Mouse (Mus musculus) erythroblast, embryonic 14.5 days (primary cell): Measurements from ENCODE around the gene Rrp1. TPM values are rescaled to one million over a fixed set of nuclear protein-coding genes. Genes with fewer than 3 reads are reported as not detected.

Experiments used
- H3K27me3 ChIP-seq: 2 replicates; pipeline ENCODE4 v1.6.1; 2012; ENCODE audit warnings: inconsistent platforms; ENCODE audit not compliant: control insufficient read depth
- H3K36me3 ChIP-seq: 2 replicates; pipeline ENCODE4 v1.6.1; 2012; ENCODE audit warnings: mild to moderate bottlenecking, inconsistent platforms; ENCODE audit not compliant: control insufficient read depth
- H3K4me1 ChIP-seq: 2 replicates; pipeline ENCODE4 v1.6.1; 2012; ENCODE audit warnings: inconsistent platforms; ENCODE audit not compliant: control insufficient read depth
- H3K4me3 ChIP-seq: replicated peaks from 2 replicates; pipeline ENCODE3; 2012; ENCODE audit warnings: moderate library complexity, mild to moderate bottlenecking, inconsistent platforms
- H3K9me3 ChIP-seq: 2 replicates; pipeline ENCODE4 v1.6.1; 2012; ENCODE audit warnings: low read length, inconsistent platforms, mixed read lengths; ENCODE audit not compliant: control insufficient read depth
- GATA1 ChIP-seq: IDR thresholded peaks from 2 replicates; pipeline ENCODE4 v1.6.1; 2012; ENCODE audit warnings: low read length, inconsistent platforms, mixed read lengths
- TAL1 ChIP-seq: IDR thresholded peaks from 3 replicates; pipeline ENCODE4 v1.6.1; 2012; ENCODE audit warnings: low read length, inconsistent platforms, mixed read lengths
- polyA plus RNA-seq: library from polyadenylated mRNA; stranded (reverse); fragments of >175 nt; gene quantifications from 2 replicates; pipeline ENCODE4 v1.2.3, GENCODE M21; 2012

The Rrp1 gene
- 15.4 and 18.2 TPM in 2 replicates for polyA plus RNA-seq

- TF ChIP-seq GATA1 (no peak), TAL1 (no peak)
- peaks cover 37% of the 10 kb centered on the region for H3K36me3 ChIP-seq
- peak within 1 kb of the TSS; percentile 79 for H3K4me3 ChIP-seq
- H3K9me3 ChIP-seq = no peaks in the 10 kb centered on the region
- no peaks in the 10 kb centered on the region for H3K27me3 ChIP-seq
- H3K4me1 ChIP-seq = peaks cover 34% of the 10 kb centered on the region
Observed at GRCm38 (mm10) chr10:78412319-78413151, at the start of gene Rrp1. TSS of gene Rrp1 (minus strand) at chr10:78413043.

GRCm38 (mm10) chr10:78461767-78462166, 48.9 kb upstream of the Rrp1 start:
- Histone ChIP-seq H3K27me3 (no peaks in the 10 kb centered on the region), H3K36me3 (no peaks in the 10 kb centered on the region), H3K4me3 (no peak overlapping the region), H3K4me1 (peaks cover 39% of the 10 kb centered on the region), H3K9me3 (no peaks in the 10 kb centered on the region)
- TF ChIP-seq GATA1 = no peak
- no peak for TF ChIP-seq TAL1

- no peaks in the 10 kb centered on the region for H3K36me3 ChIP-seq
- peaks cover 39% of the 10 kb centered on the region for H3K4me1 ChIP-seq
- TF ChIP-seq TAL1 (no peak), GATA1 (no peak)
- no peaks in the 10 kb centered on the region for H3K9me3 ChIP-seq
- H3K4me3 ChIP-seq = no peak overlapping the region
- no peaks in the 10 kb centered on the region for H3K27me3 ChIP-seq
Observed at GRCm38 (mm10) chr10:78460463-78460862, 47.6 kb upstream of the Rrp1 start.

GRCm38 (mm10) chr10:78458348-78459111, 45.7 kb upstream of the Rrp1 start:
- no peaks in the 10 kb centered on the region for H3K9me3 ChIP-seq
- no peaks in the 10 kb centered on the region for H3K27me3 ChIP-seq
- no peak overlapping the region for H3K4me3 ChIP-seq
- H3K36me3 ChIP-seq = no peaks in the 10 kb centered on the region
- H3K4me1 ChIP-seq = peaks cover 20% of the 10 kb centered on the region
- TF ChIP-seq TAL1 = no peak
- no peak for TF ChIP-seq GATA1

GRCm38 (mm10) chr10:78457495-78458347, 44.9 kb upstream of the Rrp1 start:
- Histone ChIP-seq H3K9me3 (no peaks in the 10 kb centered on the region), H3K4me3 (peak overlapping the region; percentile 31), H3K4me1 (peaks cover 14% of the 10 kb centered on the region), H3K36me3 (no peaks in the 10 kb centered on the region; the same call in 1 of the 2 replicates), H3K27me3 (no peaks in the 10 kb centered on the region)
- no peak for TF ChIP-seq GATA1
- TF ChIP-seq TAL1 = no peak

GRCm38 (mm10) chr10:78456696-78457095, 43.9 kb upstream of the Rrp1 start:
- H3K36me3 ChIP-seq = no peaks in the 10 kb centered on the region; the same call in 1 of the 2 replicates
- no peak for TF ChIP-seq TAL1
- no peak for TF ChIP-seq GATA1
- H3K4me3 ChIP-seq = no peak overlapping the region
- H3K9me3 ChIP-seq = no peaks in the 10 kb centered on the region
- no peaks in the 10 kb centered on the region for H3K27me3 ChIP-seq
- H3K4me1 ChIP-seq = peaks cover 13% of the 10 kb centered on the region

GRCm38 (mm10) chr10:78452641-78453040, 39.8 kb upstream of the Rrp1 start:
- Histone ChIP-seq H3K36me3 (peaks cover 25% of the 10 kb centered on the region), H3K27me3 (no peaks in the 10 kb centered on the region), H3K4me1 (peaks cover 3% of the 10 kb centered on the region), H3K9me3 (no peaks in the 10 kb centered on the region), H3K4me3 (no peak overlapping the region)
- no peak for TF ChIP-seq TAL1
- TF ChIP-seq GATA1 = no peak

- H3K9me3 ChIP-seq = no peaks in the 10 kb centered on the region
- no peaks in the 10 kb centered on the region for H3K4me1 ChIP-seq
- H3K4me3 ChIP-seq = no peak overlapping the region
- peaks cover 34% of the 10 kb centered on the region for H3K36me3 ChIP-seq
- H3K27me3 ChIP-seq = no peaks in the 10 kb centered on the region
- TF ChIP-seq GATA1 (no peak), TAL1 (no peak)
Observed at GRCm38 (mm10) chr10:78450761-78451160, 37.9 kb upstream of the Rrp1 start.

- Histone ChIP-seq H3K36me3 (peaks cover 40% of the 10 kb centered on the region), H3K4me1 (no peaks in the 10 kb centered on the region), H3K9me3 (no peaks in the 10 kb centered on the region), H3K27me3 (no peaks in the 10 kb centered on the region), H3K4me3 (no peak overlapping the region)
- TF ChIP-seq TAL1 = no peak
- no peak for TF ChIP-seq GATA1
Observed at GRCm38 (mm10) chr10:78447396-78447795, 34.6 kb upstream of the Rrp1 start.
